Mouse (Mus musculus): Measurements from ENCODE around the gene Hunk. TPM values are rescaled to one million over a fixed set of nuclear protein-coding genes. Genes with fewer than 3 reads are reported as not detected.

The Hunk gene
- total and polyA plus RNA-seq, 3 experiments, result 0.01 TPM; not detected in 2

GRCm38 (mm10) chr16:90542383-90542782, 156.6 kb downstream of the Hunk start:
- H3K9me3 ChIP-seq (replicated peaks; ENCODE audit: insufficient read depth, low read length), result no peaks in the 10 kb centered on the region
- H3K27me3 ChIP-seq (ENCODE audit: control insufficient read depth in 1 of 2, insufficient read depth in 2 of 2, low read length in 2 of 2), result no peaks in the 10 kb centered on the region
- TF ChIP-seq RCOR1 (IDR thresholded peaks at IDR 0.05; ENCODE audit: low read depth, low read length) (no peak), GABPA (IDR thresholded peaks at IDR 0.05; ENCODE audit: low read depth, low read length) (no peak), POLR2A (IDR thresholded peaks at IDR 0.05; ENCODE audit: control insufficient read depth in 1 of 2, insufficient read depth in 1 of 2, low read depth in 1 of 2, low read length in 2 of 2, poor library complexity in 1 of 2) (no peak), E2F4 (IDR thresholded peaks at IDR 0.05; ENCODE audit: borderline replicate concordance, low read depth, low read length) (no peak)
- H3K4me3 ChIP-seq (ENCODE audit: control insufficient read depth in 1 of 2, insufficient read depth in 1 of 2, low read depth in 2 of 2, low read length in 2 of 2), result no peak overlapping the region
- no peaks in the 10 kb centered on the region for H3K79me2 ChIP-seq (ENCODE audit: control insufficient read depth, insufficient read depth, low read length, poor library complexity)
- H3K36me3 ChIP-seq (ENCODE audit: control insufficient read depth in 1 of 2, insufficient read depth in 2 of 2, low read length in 2 of 2), result no peaks in the 10 kb centered on the region
- DNase-seq (ENCODE audit: low read depth, low spot score), result no peak
- no peaks in the 10 kb centered on the region for H3K4me1 ChIP-seq (ENCODE audit: control insufficient read depth in 1 of 2, insufficient read depth in 2 of 2, low read length in 2 of 2)
- no peak overlapping the region for H3K27ac ChIP-seq (ENCODE audit: control insufficient read depth, low read depth, low read length)
- no peak overlapping the region for H3K9ac ChIP-seq (ENCODE audit: control insufficient read depth, low read depth, low read length, poor library complexity, severe bottlenecking)

- Histone ChIP-seq H3K4me1 (ENCODE audit: control insufficient read depth in 1 of 2, insufficient read depth in 2 of 2, low read length in 2 of 2) (no peaks in the 10 kb centered on the region), H3K4me3 (ENCODE audit: control insufficient read depth in 1 of 2, insufficient read depth in 1 of 2, low read depth in 2 of 2, low read length in 2 of 2) (no peak overlapping the region)
- no peak for TF ChIP-seq ZC3H11A (IDR thresholded peaks at IDR 0.05; ENCODE audit: low read depth, low read length)
- TF ChIP-seq ZNF384 (IDR thresholded peaks at IDR 0.05; ENCODE audit: low read depth, low read length), result no peak
- TF ChIP-seq ELF1 (IDR thresholded peaks at IDR 0.05; ENCODE audit: low read depth, low read length), result no peak
- TF ChIP-seq MAZ (IDR thresholded peaks at IDR 0.05; ENCODE audit: low read depth, low read length), result no peak
- no peak for TF ChIP-seq KAT2A (conservative IDR thresholded peaks at IDR 0.05; ENCODE audit: low read depth, low read length)
- no peak for TF ChIP-seq MYB (IDR thresholded peaks at IDR 0.05; ENCODE audit: low read depth, low read length)
- no peak for TF ChIP-seq E2F4 (IDR thresholded peaks at IDR 0.05; ENCODE audit: borderline replicate concordance, low read depth, low read length)
- no peak for TF ChIP-seq BHLHE40 (IDR thresholded peaks at IDR 0.05; ENCODE audit: borderline replicate concordance, low read depth, low read length)
- TF ChIP-seq CHD1 (IDR thresholded peaks at IDR 0.05; ENCODE audit: low read depth, low read length), result no peak
- TF ChIP-seq NRF1 (IDR thresholded peaks at IDR 0.05; ENCODE audit: insufficient read depth, low read depth, low read length, poor library complexity, severe bottlenecking), result no peak
- no peak for TF ChIP-seq MEF2A (IDR thresholded peaks at IDR 0.05; ENCODE audit: extremely low read depth, insufficient replicate concordance, low read depth, low read length, poor library complexity, severe bottlenecking)
- TF ChIP-seq UBTF (IDR thresholded peaks at IDR 0.05; ENCODE audit: borderline replicate concordance, insufficient read depth, low read depth, low read length), result no peak
These were observed 158.4 kb downstream of the Hunk start for GRCm38 (mm10) chr16:90544175-90544574.

More at GRCm38 (mm10) chr16:90544175-90544574, 158.4 kb downstream of the Hunk start:
- H3K27ac ChIP-seq (ENCODE audit: control insufficient read depth, low read depth, low read length), result no peak overlapping the region
- no peaks in the 10 kb centered on the region for H3K36me3 ChIP-seq (ENCODE audit: control insufficient read depth in 1 of 2, insufficient read depth in 2 of 2, low read length in 2 of 2)
- DNase-seq (ENCODE audit: low read depth, low spot score), result no peak
- H3K79me2 ChIP-seq (ENCODE audit: control insufficient read depth, insufficient read depth, low read length, poor library complexity), result no peaks in the 10 kb centered on the region
- no peaks in the 10 kb centered on the region for H3K27me3 ChIP-seq (ENCODE audit: control insufficient read depth in 1 of 2, insufficient read depth in 2 of 2, low read length in 2 of 2)
- no peaks in the 10 kb centered on the region for H3K9me3 ChIP-seq (replicated peaks; ENCODE audit: insufficient read depth, low read length)
- H3K9ac ChIP-seq (ENCODE audit: control insufficient read depth, low read depth, low read length, poor library complexity, severe bottlenecking), result no peak overlapping the region

All from MEL (cell line).